Mouse (Mus musculus): ENCODE results near the gene Entpd7. TPM values are rescaled to one million over a fixed set of nuclear protein-coding genes. Genes with fewer than 3 reads are reported as not detected.
A peak's percentile ranks its signal among the peaks of the same experiment; 100 is the strongest.

The Entpd7 gene
- total and polyA plus RNA-seq, 2 experiments from 2014 or later: 6.9 to 8.2 TPM

DNA sequence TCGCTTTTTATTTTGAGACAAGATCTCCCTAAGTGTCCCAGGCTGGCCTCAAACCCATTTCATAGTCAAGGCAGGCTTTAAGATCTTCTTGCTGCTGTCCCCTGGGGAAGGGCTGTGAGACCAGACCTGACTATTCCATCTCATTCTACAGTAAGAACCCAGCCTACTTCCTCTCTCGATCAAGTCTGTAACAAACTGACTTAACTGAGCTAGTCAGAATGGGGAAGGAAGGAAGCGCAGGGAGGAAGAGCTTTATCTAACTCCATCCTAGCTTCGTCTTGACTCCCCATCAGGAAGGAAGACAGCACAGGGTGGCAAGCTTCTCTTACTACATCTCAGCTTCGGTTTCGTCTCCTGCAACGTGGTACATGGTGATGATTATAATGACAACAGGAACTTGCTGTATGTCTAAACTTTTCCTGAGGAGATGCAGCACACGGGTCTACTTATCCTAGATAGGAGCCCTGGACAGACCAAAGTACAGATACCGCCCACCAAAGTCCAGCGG is 9.9 kb upstream of the Entpd7 start:
- no peak for DNase-seq (ENCODE audit: low spot score)
- H3K27me3 ChIP-seq (ENCODE audit: insufficient read depth, low read length): no peaks in the 10 kb centered on the region
- no peak overlapping the region for H3K4me3 ChIP-seq (ENCODE audit: low read depth, low read length)
- no peak for ATAC-seq (ENCODE audit: low FRiP score)
- no peak overlapping the region for H3K27ac ChIP-seq (ENCODE audit: low read depth, low read length)
- 0 out of 2 replicates have a peak, but pooled peaks cover 7% of the 10 kb centered on the region for H3K4me1 ChIP-seq (ENCODE audit: insufficient read depth, low read length)
- no peak overlapping the region for H3K9ac ChIP-seq (replicated peaks; ENCODE audit: low read length, poor library complexity, severe bottlenecking)
- 84% methylated on average over 10 of the region's 10 CpGs for WGBS
- H3K9me3 ChIP-seq (ENCODE audit: low read length): no peaks in the 10 kb centered on the region
- no peaks in the 10 kb centered on the region for H3K36me3 ChIP-seq (ENCODE audit: insufficient read depth, low read length)
- no peak for TF ChIP-seq CTCF (IDR thresholded peaks at IDR 0.05)
- H3K4me2 ChIP-seq (ENCODE audit: low read depth, low read length, poor library complexity, severe bottlenecking): no peak overlapping the region

DNA sequence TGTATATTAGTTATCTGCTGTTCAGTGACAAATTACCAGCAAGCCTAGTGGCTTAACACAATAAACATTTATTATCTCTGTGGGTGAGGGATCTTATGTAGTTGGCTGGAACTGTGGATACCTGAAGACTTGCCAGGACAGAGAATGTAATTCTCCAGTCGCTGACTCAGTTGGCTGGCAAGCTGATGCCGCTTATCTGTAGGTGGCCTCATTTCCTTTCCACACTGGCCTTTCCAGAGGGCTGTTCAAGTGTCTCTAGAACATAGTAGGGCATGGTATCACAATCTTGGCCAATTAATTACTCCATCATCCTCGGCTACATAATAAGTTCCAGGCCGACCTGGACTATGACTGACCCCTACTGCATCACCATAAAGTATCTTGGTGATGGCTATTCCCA is 7.9 kb upstream of the Entpd7 start:
- ATAC-seq (ENCODE audit: low FRiP score) (no peak), DNase-seq (ENCODE audit: low spot score) (no peak)
- no peak overlapping the region for H3K9ac ChIP-seq (replicated peaks; ENCODE audit: low read length, poor library complexity, severe bottlenecking)
- H3K36me3 ChIP-seq (ENCODE audit: insufficient read depth, low read length): no peaks in the 10 kb centered on the region
- no peak overlapping the region for H3K27ac ChIP-seq (ENCODE audit: low read depth, low read length)
- TF ChIP-seq CTCF (IDR thresholded peaks at IDR 0.05): no peak
- H3K4me1 ChIP-seq (ENCODE audit: insufficient read depth, low read length): 0 out of 2 replicates have a peak, but pooled peaks cover under 1% of the 10 kb centered on the region
- H3K9me3 ChIP-seq (ENCODE audit: low read length): no peaks in the 10 kb centered on the region
- no peaks in the 10 kb centered on the region for H3K27me3 ChIP-seq (ENCODE audit: insufficient read depth, low read length)
- no peak overlapping the region for H3K4me3 ChIP-seq (ENCODE audit: low read depth, low read length)
- H3K4me2 ChIP-seq (ENCODE audit: low read depth, low read length, poor library complexity, severe bottlenecking): no peak overlapping the region
- 86% methylated on average over 4 of the region's 4 CpGs for WGBS

DNA sequence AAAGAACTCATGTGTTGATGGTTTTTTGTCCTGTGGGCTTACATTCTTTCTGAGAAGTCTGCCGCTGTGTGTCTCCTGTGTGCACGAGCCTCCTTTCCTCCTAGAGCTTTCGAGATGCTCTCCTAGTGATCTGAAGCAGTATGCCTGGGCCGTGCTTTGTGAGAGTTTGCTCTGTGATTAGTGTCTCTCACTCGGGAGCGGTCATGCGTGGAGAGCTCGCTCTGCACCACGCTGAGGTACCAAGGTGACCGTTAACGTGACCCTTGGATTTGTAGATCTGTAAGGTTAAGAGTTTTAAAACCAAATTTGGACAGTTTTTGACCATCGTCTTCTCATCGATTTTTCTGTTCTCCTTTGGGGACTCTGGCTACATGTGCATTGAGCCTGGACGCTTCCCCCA is 3.3 kb downstream of the Entpd7 start:
- H3K9me3 ChIP-seq (ENCODE audit: low read length): no peaks in the 10 kb centered on the region
- no peaks in the 10 kb centered on the region for H3K27me3 ChIP-seq (ENCODE audit: insufficient read depth, low read length)
- H3K9ac ChIP-seq (replicated peaks; ENCODE audit: low read length, poor library complexity, severe bottlenecking): no peak overlapping the region
- H3K4me2 ChIP-seq (ENCODE audit: low read depth, low read length, poor library complexity, severe bottlenecking): no peak overlapping the region
- DNase-seq (ENCODE audit: low spot score): no peak
- ATAC-seq (ENCODE audit: low FRiP score): no peak
- 0 out of 2 replicates have a peak overlapping the region, but pooled peaks have one; percentile 13 for H3K4me3 ChIP-seq (ENCODE audit: low read depth, low read length)
- no peak for TF ChIP-seq CTCF (IDR thresholded peaks at IDR 0.05)
- 47% methylated on average over 14 of the region's 14 CpGs for WGBS
- no peaks in the 10 kb centered on the region; the same call in 1 of the 2 replicates for H3K4me1 ChIP-seq (ENCODE audit: insufficient read depth, low read length)
- peaks cover 4% of the 10 kb centered on the region; the same call in 1 of the 2 replicates for H3K36me3 ChIP-seq (ENCODE audit: insufficient read depth, low read length)
- H3K27ac ChIP-seq (ENCODE audit: low read depth, low read length): no peak overlapping the region

DNA sequence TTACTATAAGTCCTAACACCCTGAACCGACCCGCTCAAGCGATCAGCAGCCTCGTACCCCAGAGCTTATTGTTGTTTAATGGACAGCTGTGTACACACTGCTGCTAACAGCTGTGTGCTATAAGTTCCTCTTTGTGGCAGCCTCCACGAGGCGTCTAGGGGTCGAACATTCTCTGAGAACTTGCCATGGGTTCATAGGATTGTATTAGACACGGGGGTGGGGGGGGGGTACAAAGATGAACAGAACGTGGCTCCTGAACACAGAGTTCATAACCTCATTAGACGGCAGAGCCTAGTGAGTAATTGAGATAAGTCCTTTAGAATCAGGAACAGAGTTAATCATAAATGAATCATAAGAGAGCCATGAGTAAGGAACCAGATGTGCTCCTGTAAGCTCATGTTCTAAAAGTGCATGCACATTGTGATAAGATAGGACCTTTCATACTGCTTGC is 6.1 kb downstream of the Entpd7 start:
- Histone ChIP-seq H3K27me3 (ENCODE audit: insufficient read depth, low read length) (no peaks in the 10 kb centered on the region), H3K9ac (replicated peaks; ENCODE audit: low read length, poor library complexity, severe bottlenecking) (no peak overlapping the region), H3K36me3 (ENCODE audit: insufficient read depth, low read length) (peaks cover 12% of the 10 kb centered on the region; the same call in 1 of the 2 replicates), H3K4me1 (ENCODE audit: insufficient read depth, low read length) (no peaks in the 10 kb centered on the region; the same call in 1 of the 2 replicates), H3K27ac (ENCODE audit: low read depth, low read length) (no peak overlapping the region), H3K4me2 (ENCODE audit: low read depth, low read length, poor library complexity, severe bottlenecking) (no peak overlapping the region), H3K9me3 (ENCODE audit: low read length) (no peaks in the 10 kb centered on the region), H3K4me3 (ENCODE audit: low read depth, low read length) (no peak overlapping the region)
- ATAC-seq (ENCODE audit: low FRiP score) (no peak), DNase-seq (ENCODE audit: low spot score) (no peak)
- TF ChIP-seq CTCF (IDR thresholded peaks at IDR 0.05): no peak
- 53% methylated on average over 10 of the region's 10 CpGs for WGBS

DNA sequence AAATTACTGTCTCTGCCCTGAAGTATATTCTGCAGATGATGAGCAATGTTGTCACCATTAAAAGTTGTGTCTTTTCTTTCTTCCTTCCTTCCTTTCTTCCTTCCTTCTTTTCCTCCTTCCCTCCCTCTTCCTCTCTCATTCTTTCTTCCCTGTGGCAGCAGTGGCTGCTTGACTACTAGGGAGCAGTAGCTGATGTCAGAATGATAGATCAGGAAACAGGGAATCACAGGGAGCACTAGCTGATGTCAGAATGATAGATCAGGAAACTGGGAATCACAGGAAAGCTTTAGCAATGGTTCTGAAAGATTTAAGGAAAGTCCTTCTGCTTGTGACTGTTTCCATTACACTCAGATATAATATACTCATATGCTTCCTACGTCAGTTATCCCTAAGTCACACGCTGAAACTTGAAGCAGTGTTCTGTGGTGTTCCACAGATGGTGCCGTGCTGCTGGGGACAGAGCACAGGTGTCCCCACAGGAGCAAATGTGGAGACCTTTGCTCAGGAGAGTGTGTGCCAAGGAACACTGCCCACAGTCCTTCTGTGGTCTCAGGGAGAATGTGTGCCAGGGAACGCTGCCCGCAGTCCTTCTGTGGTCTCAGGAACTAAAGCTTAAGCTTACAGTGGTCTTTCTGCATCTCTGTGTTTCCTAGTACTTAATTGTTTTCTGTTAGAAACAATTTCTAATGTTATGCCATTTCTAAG is 8.3 kb downstream of the Entpd7 start:
- Histone ChIP-seq H3K27ac (ENCODE audit: low read depth, low read length) (no peak overlapping the region), H3K4me3 (ENCODE audit: low read depth, low read length) (no peak overlapping the region), H3K27me3 (ENCODE audit: insufficient read depth, low read length) (no peaks in the 10 kb centered on the region), H3K36me3 (ENCODE audit: insufficient read depth, low read length) (peaks cover 16% of the 10 kb centered on the region; the same call in 1 of the 2 replicates), H3K4me1 (ENCODE audit: insufficient read depth, low read length) (no peaks in the 10 kb centered on the region), H3K4me2 (ENCODE audit: low read depth, low read length, poor library complexity, severe bottlenecking) (no peak overlapping the region), H3K9me3 (ENCODE audit: low read length) (no peaks in the 10 kb centered on the region), H3K9ac (replicated peaks; ENCODE audit: low read length, poor library complexity, severe bottlenecking) (no peak overlapping the region)
- ATAC-seq (ENCODE audit: low FRiP score): no peak
- no peak for DNase-seq (ENCODE audit: low spot score)
- TF ChIP-seq CTCF (IDR thresholded peaks at IDR 0.05): no peak
- WGBS: 90% methylated on average over 5 of the region's 5 CpGs

DNA sequence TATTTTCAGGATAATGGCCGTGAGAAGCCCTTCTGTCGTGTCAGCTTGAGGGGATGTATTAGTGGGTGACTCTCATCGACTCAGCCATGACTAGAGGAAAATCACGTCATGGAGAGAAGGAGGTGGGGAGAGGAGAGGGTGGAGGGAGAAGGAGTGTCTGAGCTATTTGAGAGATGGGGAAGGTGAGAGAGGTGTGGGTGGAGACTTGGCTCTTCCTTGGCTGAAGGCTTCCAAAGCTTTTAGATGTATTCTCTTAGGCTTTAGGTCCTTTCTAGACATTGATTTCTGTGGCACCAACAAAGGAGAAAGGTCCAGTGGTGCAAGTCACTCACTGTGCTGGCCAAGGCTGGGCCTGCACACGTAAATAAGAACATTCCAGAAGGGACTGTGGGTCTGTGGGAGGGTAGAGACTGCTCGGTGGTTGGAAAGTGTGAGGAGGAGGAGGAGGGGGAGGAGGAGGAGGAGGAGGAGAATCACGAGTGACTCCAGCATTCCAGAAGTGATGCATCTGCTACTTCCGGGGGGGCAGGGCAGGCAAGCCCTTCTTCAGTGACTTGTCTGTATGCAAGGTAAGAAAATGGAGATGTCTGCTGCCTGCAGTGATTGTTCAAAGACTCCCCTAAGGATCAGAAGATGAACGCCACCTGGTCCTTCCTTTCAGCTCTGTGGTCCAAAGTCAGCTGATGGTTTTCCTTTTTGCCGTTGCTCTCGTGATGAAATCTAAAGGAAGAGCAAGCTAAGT is 9.7 kb downstream of the Entpd7 start:
- ATAC-seq (ENCODE audit: low FRiP score): no peak
- H3K27me3 ChIP-seq (ENCODE audit: insufficient read depth, low read length): no peaks in the 10 kb centered on the region
- no peak for TF ChIP-seq CTCF (IDR thresholded peaks at IDR 0.05)
- H3K27ac ChIP-seq (ENCODE audit: low read depth, low read length): no peak overlapping the region
- H3K9me3 ChIP-seq (ENCODE audit: low read length): no peaks in the 10 kb centered on the region
- no peak for DNase-seq (ENCODE audit: low spot score)
- H3K4me2 ChIP-seq (ENCODE audit: low read depth, low read length, poor library complexity, severe bottlenecking): no peak overlapping the region
- 80% methylated on average over 11 of the region's 11 CpGs for WGBS
- no peak overlapping the region for H3K9ac ChIP-seq (replicated peaks; ENCODE audit: low read length, poor library complexity, severe bottlenecking)
- no peak overlapping the region for H3K4me3 ChIP-seq (ENCODE audit: low read depth, low read length)
- H3K4me1 ChIP-seq (ENCODE audit: insufficient read depth, low read length): no peaks in the 10 kb centered on the region
- H3K36me3 ChIP-seq (ENCODE audit: insufficient read depth, low read length): peaks cover 16% of the 10 kb centered on the region

All from midbrain, postnatal 0 days (tissue).